Mouse (Mus musculus) cortical plate, adult 2 months (tissue): Measurements from ENCODE around the gene Slc30a2. TPM values are rescaled to one million over a fixed set of nuclear protein-coding genes. Genes with fewer than 3 reads are reported as not detected.
"Not testable (repeated sequence)": the region's sequence is repeated elsewhere in the genome, so short reads cannot be mapped to it uniquely, and the experiment has no call there.

ENCODE experiments used
- H3K27ac ChIP-seq: fragments of 200-500 bp; 2 replicates; pipeline ENCODE4 v1.5.1; 2012; ENCODE audit warnings: low read length, control low read depth, inconsistent platforms; ENCODE audit not compliant: insufficient read depth
- H3K4me1 ChIP-seq: fragments of 200-500 bp; 2 replicates; pipeline ENCODE4 v1.6.1; 2011; ENCODE audit warnings: low read length; ENCODE audit not compliant: control insufficient read depth, insufficient read depth
- H3K4me3 ChIP-seq: fragments of 200-500 bp; 2 replicates; pipeline ENCODE4 v1.5.1; 2011; ENCODE audit warnings: mild to moderate bottlenecking, low read length, control low read depth; ENCODE audit not compliant: insufficient read depth
- CTCF ChIP-seq: fragments of 200-500 bp; IDR thresholded peaks from 2 replicates; pipeline ENCODE4 v1.5.1; 2011; ENCODE audit warnings: mild to moderate bottlenecking, control low read depth, low read length; ENCODE audit not compliant: insufficient read depth; ENCODE audit errors: extremely low read depth
- POLR2A ChIP-seq: fragments of 200-500 bp; IDR thresholded peaks from 2 replicates; pipeline ENCODE4 v1.6.1; 2011; ENCODE audit warnings: mild to moderate bottlenecking, low read length, control low read depth; ENCODE audit not compliant: insufficient read depth; ENCODE audit errors: extremely low read depth
- polyA plus RNA-seq: library from polyadenylated mRNA; depleted of rRNA; stranded (reverse); fragments of >200 nt; gene quantifications from 2 replicates; pipeline ENCODE4 v1.2.3, GENCODE M21; 2012

Slc30a2 gene
- polyA plus RNA-seq, 1 experiment, result 0.02 TPM

DNA sequence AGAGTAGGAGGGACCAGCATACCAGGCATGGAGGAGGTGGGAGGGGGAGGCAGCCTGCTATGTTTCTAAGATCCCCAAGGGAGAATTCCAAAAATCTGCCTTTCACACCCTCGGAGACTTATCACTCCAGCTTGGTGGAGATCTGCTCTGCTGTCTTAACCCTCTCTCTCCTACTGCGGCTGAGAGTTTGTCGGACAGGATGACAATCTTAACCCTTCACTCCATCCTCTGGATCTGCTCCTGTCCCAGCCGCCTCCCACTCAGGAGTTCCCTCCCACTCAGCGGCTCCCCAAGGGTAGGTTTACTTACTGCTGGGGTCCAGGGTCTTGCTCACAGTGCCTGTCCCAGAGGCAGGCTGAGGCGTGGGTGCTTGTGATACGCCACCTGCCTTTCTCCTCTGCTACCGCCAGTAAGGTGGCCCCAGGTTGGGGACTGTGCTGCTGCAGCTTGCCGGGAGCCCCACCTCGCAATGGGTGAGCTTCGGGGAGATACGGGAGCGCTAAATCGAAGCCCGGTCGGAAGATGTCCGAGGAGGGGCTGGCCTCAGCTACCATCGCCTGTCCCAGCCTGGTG lies 27.8 kb downstream of the Slc30a2 start:
- Histone ChIP-seq H3K27ac (peak overlapping the region; percentile 73), H3K4me1 (0 out of 2 replicates have a peak, but pooled peaks cover 3% of the 10 kb centered on the region), H3K4me3 (peak overlapping the region; percentile 93)
- TF ChIP-seq POLR2A (peak; percentile 60), CTCF (no peak)

- Histone ChIP-seq H3K4me3 (peak overlapping the region; percentile 93), H3K4me1 (0 out of 2 replicates have a peak, but pooled peaks cover 2% of the 10 kb centered on the region), H3K27ac (peak overlapping the region; percentile 73)
- no peak for TF ChIP-seq CTCF
- no peak for TF ChIP-seq POLR2A
These were observed 28.4 kb downstream of the Slc30a2 start for GRCm38 (mm10) chr4:134371316-134371855.

- Histone ChIP-seq H3K27ac (0 out of 2 replicates have a peak overlapping the region, but pooled peaks have one; percentile 73), H3K4me1 (0 out of 2 replicates have a peak, but pooled peaks cover 2% of the 10 kb centered on the region), H3K4me3 (peak overlapping the region; percentile 93)
- TF ChIP-seq CTCF (no peak), POLR2A (peak; percentile 98)
These were observed 29.3 kb downstream of the Slc30a2 start for GRCm38 (mm10) chr4:134372294-134372747.

DNA sequence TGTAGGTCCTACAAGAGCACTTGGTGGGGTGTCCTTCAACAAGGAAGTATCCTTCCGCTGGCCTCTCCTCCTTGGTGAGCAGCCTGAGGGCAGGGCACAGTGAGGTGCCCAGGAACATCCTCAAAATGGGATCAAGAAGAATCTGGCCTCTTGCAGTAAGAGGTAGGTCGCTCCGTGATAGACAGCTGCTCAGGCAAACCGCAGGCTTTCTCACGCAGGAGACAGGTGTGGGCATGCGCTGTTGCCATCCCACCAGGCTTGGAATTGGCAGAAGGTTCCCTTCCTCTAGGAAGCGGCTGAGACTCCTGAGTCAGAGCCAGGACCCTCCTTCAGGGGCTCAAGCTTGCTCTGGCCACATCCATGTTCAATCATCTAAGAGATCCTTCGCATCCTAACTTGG lies 30.3 kb downstream of the Slc30a2 start:
- no peak for TF ChIP-seq POLR2A
- no peak for TF ChIP-seq CTCF
- 0 out of 2 replicates have a peak, but pooled peaks cover 2% of the 10 kb centered on the region for H3K4me1 ChIP-seq
- no peak overlapping the region for H3K27ac ChIP-seq
- H3K4me3 ChIP-seq, result peak overlapping the region; percentile 93; the same call in 1 of the 2 replicates

DNA sequence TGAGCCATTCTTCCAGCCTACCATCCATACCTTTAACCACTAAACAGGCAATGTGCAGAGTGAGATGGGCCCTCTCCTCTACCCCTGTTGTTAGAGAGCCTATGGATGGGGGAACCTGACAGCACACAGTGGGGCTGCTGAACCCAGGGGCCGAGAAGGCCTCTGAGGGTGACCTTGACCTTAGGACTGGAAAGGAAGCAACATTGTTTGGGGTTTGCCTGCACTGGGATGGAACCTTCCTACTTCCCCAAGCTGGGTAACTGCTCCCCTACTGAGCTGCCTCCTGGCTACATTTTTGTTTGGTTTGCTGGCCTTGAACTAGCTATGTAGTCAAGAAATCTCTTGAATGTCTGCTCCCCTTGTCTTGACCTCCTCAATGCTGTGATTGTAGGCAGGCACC lies 31.3 kb downstream of the Slc30a2 start:
- TF ChIP-seq CTCF (no peak), POLR2A (no peak)
- Histone ChIP-seq H3K27ac (no peak overlapping the region), H3K4me1 (no peaks in the 10 kb centered on the region), H3K4me3 (no peak overlapping the region)

DNA sequence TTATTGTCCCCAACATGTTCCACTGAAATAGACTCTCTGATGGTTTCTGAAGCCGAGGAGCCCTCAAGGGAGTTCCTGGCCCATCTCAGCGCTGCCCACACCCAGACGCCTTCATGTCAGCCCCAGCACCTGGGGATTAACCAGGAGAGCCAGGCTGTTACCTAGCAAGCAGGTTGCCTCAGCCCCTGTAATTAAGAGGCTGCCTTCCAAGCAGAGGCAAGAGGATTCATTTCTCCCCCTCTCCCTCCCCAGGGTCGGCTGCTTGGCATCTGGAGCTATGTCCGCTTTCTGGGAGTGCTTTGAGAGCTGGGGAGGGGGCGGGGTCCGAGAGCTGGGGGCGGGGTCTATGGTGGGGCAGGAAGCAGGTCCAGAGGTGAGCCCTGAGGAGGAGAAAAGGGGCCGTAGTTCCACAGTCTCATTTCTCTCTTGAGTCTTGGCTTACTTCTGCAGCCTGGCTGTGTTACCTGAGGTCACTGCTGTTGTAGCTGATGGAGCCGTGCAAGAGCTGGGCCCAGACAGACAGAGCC lies 35.2 kb downstream of the Slc30a2 start:
- TF ChIP-seq CTCF (no peak), POLR2A (no peak)
- no peaks in the 10 kb centered on the region for H3K4me1 ChIP-seq
- no peak overlapping the region for H3K4me3 ChIP-seq
- no peak overlapping the region for H3K27ac ChIP-seq

GRCm38 (mm10) chr4:134379510-134379909 lies 36.5 kb downstream of the Slc30a2 start:
- no peak overlapping the region for H3K4me3 ChIP-seq
- H3K4me1 ChIP-seq, result no peaks in the 10 kb centered on the region
- no peak overlapping the region for H3K27ac ChIP-seq
- TF ChIP-seq CTCF, result no peak
- no peak for TF ChIP-seq POLR2A

GRCm38 (mm10) chr4:134383750-134384149 lies 40.8 kb downstream of the Slc30a2 start, which contains the start of gene Extl1:
Gene Extl1, minus strand, starts transcription at chr4:134383850.
- not testable (repeated sequence) for H3K4me3 ChIP-seq, H3K27ac ChIP-seq, H3K4me1 ChIP-seq

GRCm38 (mm10) chr4:134387268-134387667 lies 44.3 kb downstream of the Slc30a2 start:
- TF ChIP-seq CTCF (no peak), POLR2A (no peak)
- Histone ChIP-seq H3K4me1 (no peaks in the 10 kb centered on the region), H3K4me3 (no peak overlapping the region), H3K27ac (no peak overlapping the region)

GRCm38 (mm10) chr4:134388397-134388796 lies 45.4 kb downstream of the Slc30a2 start:
- Histone ChIP-seq H3K4me3 (no peak overlapping the region), H3K4me1 (peaks cover 2% of the 10 kb centered on the region; the same call in 1 of the 2 replicates), H3K27ac (no peak overlapping the region)
- TF ChIP-seq POLR2A (no peak), CTCF (peak; percentile 75)
